Mouse (Mus musculus) liver, adult 2 months (tissue): ENCODE measurements around the gene Amh.
A peak's percentile ranks its signal among the peaks of the same experiment; 100 is the strongest.

Source experiments
- CTCF ChIP-seq: fragments of 200-500 bp; IDR thresholded peaks from 2 replicates; pipeline ENCODE4 v1.5.1; 2011; ENCODE audit warnings: low read depth, low read length, control low read depth
- POLR2A ChIP-seq: fragments of 200-500 bp; IDR thresholded peaks from 2 replicates; pipeline ENCODE4 v1.6.1; 2011; ENCODE audit warnings: low read length, control low read depth; ENCODE audit not compliant: insufficient read depth; ENCODE audit errors: extremely low read depth

- peak; percentile 89 for TF ChIP-seq POLR2A
- no peak for TF ChIP-seq CTCF
Observed at GRCm38 (mm10) chr10:80826151-80827062, 21.4 kb downstream of the Amh start, which contains the start of gene Oaz1.
